Mouse (Mus musculus) CH12.LX (cell line): ENCODE measurements at regions not wholly inside any gene's neighbourhood (a gene's known extent, or its start where the extent isn't known, plus 50 kb on each side); places are given as distances from the start of the nearest gene placed in this dataset.

ENCODE experiments used
- DNase-seq: peaks from one replicate; pipeline ENCODE4 v3.0.0-alpha.2; 2013; ENCODE audit errors: extremely low read depth
- H3K27ac ChIP-seq: 2 replicates; pipeline ENCODE4 v1.5.1; 2012; ENCODE audit warnings: low read depth, mild to moderate bottlenecking, control low read depth, moderate library complexity; ENCODE audit not compliant: insufficient read depth
- H3K27me3 ChIP-seq: replicated peaks from 2 replicates; pipeline ENCODE3; 2012; ENCODE audit warnings: inconsistent platforms
- H3K36me3 ChIP-seq, 2 experiments: replicated peaks in 1 of 2; 2 replicates each; pipeline versions ENCODE3 to v1.6.1; 2012; ENCODE audit warnings: inconsistent platforms in 1 of 2, low read length in 1 of 2, mild to moderate bottlenecking in 1 of 2, mixed read lengths in 1 of 2, moderate library complexity in 1 of 2; ENCODE audit not compliant: control insufficient read depth in 1 of 2, insufficient read depth in 1 of 2
- H3K4me1 ChIP-seq, 2 experiments: 2 replicates each; pipeline ENCODE4 v1.6.1; 2012; ENCODE audit warnings: inconsistent platforms in 1 of 2, moderate library complexity in 1 of 2; ENCODE audit not compliant: insufficient read depth in 2 of 2, control insufficient read depth in 1 of 2
- H3K4me2 ChIP-seq: 2 replicates; pipeline ENCODE4 v1.6.1; 2012; ENCODE audit warnings: low read depth, mild to moderate bottlenecking, control low read depth; ENCODE audit not compliant: poor library complexity, insufficient read depth, severe bottlenecking
- H3K4me3 ChIP-seq, 3 experiments: fragments of 150-350 bp in 1 of 3; sonication (generic) in 1 of 3; replicated peaks in 1 of 3; 2 replicates each; pipeline versions ENCODE3 to v1.5.1; 2011 to 2012; ENCODE audit warnings: low read depth in 2 of 3, low read length in 2 of 3, mild to moderate bottlenecking in 2 of 3, moderate library complexity in 2 of 3, control low read depth in 1 of 3, improper control_type of control experiment in 1 of 3, inconsistent platforms in 1 of 3, mixed read lengths in 1 of 3; ENCODE audit not compliant: poor library complexity in 1 of 3
- H3K79me2 ChIP-seq: replicated peaks from 2 replicates; pipeline ENCODE4 v1.6.1; 2012; ENCODE audit warnings: mild to moderate bottlenecking, moderate library complexity; ENCODE audit not compliant: control insufficient read depth, poor library complexity, insufficient read depth, severe bottlenecking; ENCODE audit errors: extremely low read depth
- H3K9ac ChIP-seq: 2 replicates; pipeline ENCODE4 v1.6.1; 2012; ENCODE audit warnings: low read depth, mild to moderate bottlenecking, control low read depth, moderate library complexity; ENCODE audit not compliant: insufficient read depth
- H3K9me3 ChIP-seq: replicated peaks from 2 replicates; pipeline ENCODE3; 2012; ENCODE audit warnings: low read length, inconsistent platforms, mixed read lengths
- BHLHE40 ChIP-seq: IDR thresholded peaks from 2 replicates; pipeline ENCODE4 v1.6.1; 2011; ENCODE audit warnings: mild to moderate bottlenecking, low read depth, low read length, improper control_type of control experiment
- CHD2 ChIP-seq: IDR thresholded peaks from 2 replicates; pipeline ENCODE4 v1.6.1; 2011; ENCODE audit warnings: low read length, improper control_type of control experiment
- ELF1 ChIP-seq: IDR thresholded peaks from 2 replicates; pipeline ENCODE4 v1.6.1; 2014; ENCODE audit warnings: low read depth, mild to moderate bottlenecking, inconsistent platforms, low read length, improper control_type of control experiment
- GABPA ChIP-seq: IDR thresholded peaks from 2 replicates; pipeline ENCODE4 v1.6.1; 2012; ENCODE audit warnings: low read depth, low read length, improper control_type of control experiment, inconsistent platforms; ENCODE audit not compliant: insufficient replicate concordance
- IRF4 ChIP-seq: IDR thresholded peaks from 2 replicates; pipeline ENCODE4 v1.6.1; 2014; ENCODE audit warnings: low read depth, mild to moderate bottlenecking, inconsistent platforms, low read length, improper control_type of control experiment
- JUND ChIP-seq: conservative IDR thresholded peaks from 2 replicates; pipeline ENCODE4 v1.6.1; 2011; ENCODE audit warnings: low read depth, low read length, improper control_type of control experiment
- KAT2A ChIP-seq: IDR thresholded peaks from 2 replicates; pipeline ENCODE4 v1.6.1; 2012; ENCODE audit warnings: low read length, improper control_type of control experiment, inconsistent platforms; ENCODE audit not compliant: insufficient replicate concordance
- MAFK ChIP-seq: IDR thresholded peaks from 2 replicates; pipeline ENCODE4 v1.6.1; 2011; ENCODE audit warnings: low read length, improper control_type of control experiment; ENCODE audit not compliant: insufficient replicate concordance
- MAX ChIP-seq: IDR thresholded peaks from 2 replicates; pipeline ENCODE4 v1.6.1; 2011; ENCODE audit warnings: low read length, improper control_type of control experiment
- PAX5 ChIP-seq: IDR thresholded peaks from 2 replicates; pipeline ENCODE4 v1.6.1; 2012; ENCODE audit warnings: low read length, inconsistent platforms, mixed read lengths
- POLR2A ChIP-seq: IDR thresholded peaks from 2 replicates; pipeline ENCODE4 v1.6.1; 2011; ENCODE audit warnings: low read depth, mild to moderate bottlenecking, improper control_type of control experiment, low read length
- RAD21 ChIP-seq: IDR thresholded peaks from 2 replicates; pipeline ENCODE4 v1.6.1; 2011; ENCODE audit warnings: low read depth, mild to moderate bottlenecking, low read length, improper control_type of control experiment, moderate library complexity
- RCOR1 ChIP-seq: conservative IDR thresholded peaks from 2 replicates; pipeline ENCODE4 v1.6.1; 2012; ENCODE audit warnings: low read depth, mild to moderate bottlenecking, inconsistent platforms, low read length, improper control_type of control experiment
- SIN3A ChIP-seq: IDR thresholded peaks from 2 replicates; pipeline ENCODE4 v1.6.1; 2012; ENCODE audit warnings: low read length, improper control_type of control experiment, inconsistent platforms
- TBP ChIP-seq: conservative IDR thresholded peaks from 2 replicates; pipeline ENCODE4 v1.6.1; 2011; ENCODE audit warnings: low read depth, low read length, improper control_type of control experiment
- UBTF ChIP-seq: IDR thresholded peaks from 2 replicates; pipeline ENCODE4 v1.6.1; 2012; ENCODE audit warnings: low read depth, mild to moderate bottlenecking, inconsistent platforms, low read length, improper control_type of control experiment, moderate library complexity
- USF1 ChIP-seq: IDR thresholded peaks from 2 replicates; pipeline ENCODE4 v1.6.1; 2014; ENCODE audit warnings: low read depth, mild to moderate bottlenecking, inconsistent platforms, low read length, improper control_type of control experiment
- USF2 ChIP-seq: conservative IDR thresholded peaks from 2 replicates; pipeline ENCODE4 v1.6.1; 2011; ENCODE audit warnings: low read depth, low read length, improper control_type of control experiment
- ZC3H11A ChIP-seq: IDR thresholded peaks from 2 replicates; pipeline ENCODE4 v1.6.1; 2012; ENCODE audit warnings: low read depth, mild to moderate bottlenecking, inconsistent platforms, low read length, improper control_type of control experiment
- dilution Hi-C: fragments of 300-500 bp; cut with MboI; formaldehyde crosslinking; loops from 2 replicates; pipeline ENCODE4 v1.14.3; 2020; ENCODE audit warnings: low sequenced_read_pairs; ENCODE audit not compliant: extremely low pct_unique_long_range_greater_than_20kb, extremely low pct_ligation_motif_present
- in situ Hi-C: fragments of 300-500 bp; cut with MboI; formaldehyde crosslinking; loops from 3 replicates; pipeline ENCODE4 v1.14.3; 2019; ENCODE audit warnings: low sequenced_read_pairs, low pct_ligation_motif_present, low pct_unique_long_range_greater_than_20kb, mixed read lengths

- no peak for DNase-seq
- dilution Hi-C loops (no loop called here), in situ Hi-C loops (no loop called here)
- no peak overlapping the region for H3K4me3 ChIP-seq
- H3K9ac ChIP-seq: no peak overlapping the region
- no peaks in the 10 kb centered on the region for H3K36me3 ChIP-seq
- H3K9me3 ChIP-seq: peaks cover 29% of the 10 kb centered on the region
- H3K27ac ChIP-seq: no peak overlapping the region
- no peaks in the 10 kb centered on the region for H3K79me2 ChIP-seq
- no peak overlapping the region for H3K4me2 ChIP-seq
- no peaks in the 10 kb centered on the region for H3K27me3 ChIP-seq
- no peaks in the 10 kb centered on the region; a peak in 1 of 4 replicates for H3K4me1 ChIP-seq
- TF ChIP-seq GABPA (no peak), KAT2A (no peak), RAD21 (no peak), UBTF (no peak), USF2 (no peak), TBP (no peak), SIN3A (no peak), CHD2 (no peak), ELF1 (no peak), ZC3H11A (no peak), USF1 (no peak), POLR2A (no peak), BHLHE40 (no peak)
- TF ChIP-seq, all 38 proteins: peak for 0
Measured at GRCm38 (mm10) chr15:93956801-93957200, 361.1 kb upstream of the Prickle1 start.

- Histone ChIP-seq H3K9ac (no peak overlapping the region), H3K9me3 (peaks cover 28% of the 10 kb centered on the region), H3K4me2 (no peak overlapping the region)
- TF ChIP-seq MAX (no peak), MAFK (no peak), IRF4 (no peak), RCOR1 (no peak), JUND (no peak), PAX5 (no peak)
- TF ChIP-seq, all 38 proteins: peak for 0
- Histone ChIP-seq H3K4me3 (no peak overlapping the region), H3K36me3 (no peaks in the 10 kb centered on the region), H3K4me1 (peaks cover 0 to 18% of the 10 kb centered on the region in 2 experiments; a peak in 1 of 4 replicates), H3K27ac (no peak overlapping the region), H3K79me2 (no peaks in the 10 kb centered on the region), H3K27me3 (no peaks in the 10 kb centered on the region)
- in situ Hi-C loops: no loop called here
- dilution Hi-C loops: no loop called here
- no peak for DNase-seq
Measured at GRCm38 (mm10) chr15:93953548-93953947, 357.9 kb upstream of the Prickle1 start.
